In the genomic region with DNA sequence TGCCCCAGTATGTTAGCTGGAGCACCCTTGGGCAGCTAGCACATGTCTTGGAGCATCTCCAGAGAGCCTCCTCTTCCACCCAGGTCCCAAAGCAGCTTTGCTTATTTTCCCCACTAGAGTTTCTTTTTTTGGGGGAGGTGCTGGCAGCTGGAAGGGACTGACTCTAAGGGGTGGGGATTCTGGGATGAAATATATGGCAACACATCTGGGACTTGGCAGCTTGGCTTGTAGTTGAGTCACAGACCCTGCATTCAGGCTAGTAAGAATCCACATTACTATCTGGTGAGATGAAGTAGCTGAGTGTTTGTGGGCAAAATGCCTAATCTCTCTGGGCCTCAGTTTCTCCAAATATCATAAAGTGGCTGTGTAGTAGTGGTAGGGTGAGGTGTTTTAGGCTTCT, we compare ENCODE assay signal across 30 mouse cellular contexts. TPM values are rescaled to one million over a fixed set of nuclear protein-coding genes. Genes with fewer than 3 reads are reported as not detected.
DNase-seq lines count a peak whose midpoint lies in the region; ATAC-seq and TF ChIP-seq lines count a peak whose summit lies in the region.
"Had no signal": no experiment of that assay in that cellular context is flagged by ENCODE, and none has a peak within 500 bp of the region (broad histone marks: within the 10 kb centered on the region; RNA-seq: fewer than 3 reads in every experiment).

No protein-coding gene starts in this region.

- ATAC-seq in stomach, postnatal 0 days (ENCODE audit: low FRiP score, low TSS enrichment) = no peak; the same call in 1 of the 2 replicates
- ATAC-seq: activated CD4-positive, CD25-positive, alpha-beta regulatory T cell, adult 4 months; CD4-positive, CD25-positive, alpha-beta regulatory T cell, adult 4 months; Patski had no signal

- no peaks in the 10 kb centered on the region for H3K36me3 ChIP-seq in stomach, postnatal 0 days (ENCODE audit: control insufficient read depth, insufficient read depth, low read length)
- H3K36me3 ChIP-seq: G1E had no signal

- no peak overlapping the region for H3K9ac ChIP-seq in stomach, postnatal 0 days (ENCODE audit: low read length)

- no peak overlapping the region for H3K4me2 ChIP-seq in stomach, postnatal 0 days (replicated peaks; ENCODE audit: low read depth)

- H3K27me3 ChIP-seq in stomach, postnatal 0 days (ENCODE audit: control insufficient read depth, insufficient read depth, low read length) = no peaks in the 10 kb centered on the region

- no peaks in the 10 kb centered on the region for H3K4me1 ChIP-seq in stomach, postnatal 0 days (replicated peaks; ENCODE audit: control insufficient read depth, insufficient read depth)

- no peak for TF ChIP-seq CTCF in stomach, postnatal 0 days (IDR thresholded peaks at IDR 0.05; ENCODE audit: low read depth)

- no peaks in the 10 kb centered on the region for H3K9me3 ChIP-seq in stomach, postnatal 0 days (ENCODE audit: control insufficient read depth, low read length)
- H3K9me3 ChIP-seq: G1E had no signal

- H3K27ac ChIP-seq in stomach, postnatal 0 days (replicated peaks) = no peak overlapping the region

- DNase-seq in 3134 (ENCODE audit: extremely low read depth, insufficient read length, low spot score) (peak; percentile 3), 3T3-L1 (ENCODE audit: low read depth, low spot score) (peak; percentile 73), NIH3T3 (ENCODE audit: low read depth) (peak; percentile 76)
- DNase-seq in cerebellum, adult 11 months = no peak
- DNase-seq in stomach, postnatal 0 days (ENCODE audit: low spot score) = no peak
- no peak for DNase-seq in left cerebral cortex, adult 18-20 months (ENCODE audit: low spot score in 2 of 2)
- DNase-seq: adrenal gland, adult 2 months; adrenal gland, adult 8-10 months; adrenal gland, postnatal 10 days; adrenal gland, postnatal 14 days; adrenal gland, postnatal 25 days; adrenal gland, postnatal 36 days; B cell, adult 2 months; cerebellum, adult 11-12 months; cerebellum, adult 18-20 months; cerebellum, adult 2 months; cerebellum, adult 8-10 months; cerebellum, adult 9-10 months; cerebellum, adult 9-11 months had no signal

- no peak for TF ChIP-seq EP300 in stomach, postnatal 0 days (optimal IDR thresholded peaks at IDR 0.05)

- H3K4me3 ChIP-seq in stomach, postnatal 0 days (ENCODE audit: low read depth, low read length) = no peak overlapping the region

RNA-seq across cellular contexts. Expression of gene Ms4a15, which starts 1.1 kb away (rescaled TPM):
- 0.10 TPM in 1 of 2 replicates, not detected in the other for polyA plus RNA-seq in stomach, postnatal 0 days (2015; fragmentation: Nextera tagmentation; extraction: Ambion mirVana)
- not detected for total RNA-seq in left cerebral cortex, adult 18-20 months (2021)
- total RNA-seq: adrenal gland, adult 18-20 months; adrenal gland, adult 2 months; adrenal gland, adult 8-10 months; adrenal gland, postnatal 10 days; adrenal gland, postnatal 14 days; adrenal gland, postnatal 25 days; adrenal gland, postnatal 36 days; CH12.LX; ES-E14; G1E; MEL had no signal
- polyA plus RNA-seq: adrenal gland, adult 2 months; brain, embryonic 14.5 days; C2C12; Patski had no signal

RNA-seq across cellular contexts. Expression of gene Ms4a10, which starts 17.4 kb away (rescaled TPM):
- polyA plus RNA-seq in stomach, postnatal 0 days (2015; fragmentation: Nextera tagmentation; extraction: Ambion mirVana) = 0.13 TPM in 1 of 2 replicates, not detected in the other
- total RNA-seq in left cerebral cortex, adult 18-20 months (2021) = not detected
- total RNA-seq: CH12.LX, G1E, MEL had no signal
- polyA plus RNA-seq: activated CD4-positive, CD25-positive, alpha-beta regulatory T cell, adult 4 months; brain, embryonic 14.5 days; C2C12; CD4-positive, CD25-positive, alpha-beta regulatory T cell, adult 4 months; cerebellum, adult 2 months; Patski had no signal

RNA-seq across cellular contexts. Expression of gene Ms4a18, which starts 25.9 kb away (rescaled TPM):
- polyA plus RNA-seq in stomach, postnatal 0 days (2015; fragmentation: Nextera tagmentation; extraction: Ambion mirVana) = not detected in 2 replicates
- not detected for total RNA-seq in left cerebral cortex, adult 18-20 months (2021)
- total RNA-seq: adrenal gland, adult 18-20 months; adrenal gland, adult 2 months; adrenal gland, adult 8-10 months; adrenal gland, postnatal 10 days; adrenal gland, postnatal 14 days; adrenal gland, postnatal 25 days; adrenal gland, postnatal 36 days; adrenal gland, postnatal 4 days; CH12.LX; ES-E14; G1E; MEL had no signal
- polyA plus RNA-seq: activated CD4-positive, CD25-positive, alpha-beta regulatory T cell, adult 4 months; adrenal gland, adult 2 months; brain, embryonic 14.5 days; C2C12; CD4-positive, CD25-positive, alpha-beta regulatory T cell, adult 4 months; cerebellum, adult 2 months; G1E; Patski had no signal

RNA-seq across cellular contexts. Expression of gene Ccdc86, which starts 42.8 kb away (rescaled TPM):
- 13.9 and 15.4 TPM in 2 replicates for polyA plus RNA-seq in stomach, postnatal 0 days (2015; fragmentation: Nextera tagmentation; extraction: Ambion mirVana)
- total RNA-seq in left cerebral cortex, adult 18-20 months (2021) = 1 to 10 TPM; 6.7 to 7.9 TPM

RNA-seq across cellular contexts. Expression of gene Ptgdr2, which starts 55.0 kb away (rescaled TPM):
- polyA plus RNA-seq in stomach, postnatal 0 days (2015; fragmentation: Nextera tagmentation; extraction: Ambion mirVana) = 0.06 and 0.07 TPM in 2 replicates
- total RNA-seq in left cerebral cortex, adult 18-20 months (2021) = under 1 TPM in 1 of 2 experiments, not detected in 1; 0.23 TPM
- total RNA-seq: adrenal gland, adult 18-20 months; adrenal gland, postnatal 10 days; adrenal gland, postnatal 14 days; adrenal gland, postnatal 36 days; G1E had no signal
- polyA plus RNA-seq: activated CD4-positive, CD25-positive, alpha-beta regulatory T cell, adult 4 months; CD4-positive, CD25-positive, alpha-beta regulatory T cell, adult 4 months; G1E had no signal

Comparison
In these comparisons a context has a peak if more than half of its experiments do, and no peak if none do; other contexts are left out.
1. DNase-seq: peak in 3134 (single experiment), 3T3-L1 (single experiment) and NIH3T3 (single experiment); none in cerebellum, adult 11 months (single experiment), stomach, postnatal 0 days (single experiment) and left cerebral cortex, adult 18-20 months (0 of 2).